Mouse (Mus musculus): ENCODE results near the gene Gsto2. TPM values are rescaled to one million over a fixed set of nuclear protein-coding genes. Genes with fewer than 3 reads are reported as not detected.

Gene Gsto2
- total RNA-seq, 2 experiments from 2014 or later: 1.3 to 1.9 TPM

DNA sequence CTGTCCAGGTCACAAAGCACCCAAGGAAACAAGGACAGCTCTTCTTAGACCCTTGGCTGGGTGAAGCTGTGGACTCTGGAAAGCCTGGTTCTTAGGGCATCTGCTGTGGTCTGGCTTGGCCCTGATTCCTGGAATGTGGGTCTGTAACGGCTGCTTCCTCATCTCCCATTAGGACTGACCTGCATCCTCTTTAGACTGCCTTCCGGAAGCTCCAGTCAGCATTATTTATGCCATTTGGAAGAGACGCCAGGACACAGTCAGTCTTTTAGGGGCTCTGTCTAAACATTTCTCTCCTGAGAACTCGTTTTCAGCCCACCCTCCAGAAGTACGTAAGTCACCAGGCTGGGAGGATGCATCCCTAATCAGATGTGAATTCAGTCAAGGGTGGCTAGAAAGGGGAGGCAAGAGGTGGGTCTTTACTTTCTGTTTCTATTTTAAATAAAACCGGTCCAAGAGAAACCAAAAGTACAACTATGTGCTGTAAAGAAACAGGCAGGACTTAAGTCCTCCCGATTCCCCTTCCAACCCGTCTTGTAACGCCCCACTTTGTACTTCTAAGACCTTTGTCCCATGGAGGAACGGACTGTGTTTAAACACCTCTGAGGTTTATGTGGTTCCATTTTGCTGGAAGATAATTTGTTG is 25.3 kb downstream of the Gsto2 start:
- no peak for DNase-seq (ENCODE audit: low spot score in 2 of 2)

DNA sequence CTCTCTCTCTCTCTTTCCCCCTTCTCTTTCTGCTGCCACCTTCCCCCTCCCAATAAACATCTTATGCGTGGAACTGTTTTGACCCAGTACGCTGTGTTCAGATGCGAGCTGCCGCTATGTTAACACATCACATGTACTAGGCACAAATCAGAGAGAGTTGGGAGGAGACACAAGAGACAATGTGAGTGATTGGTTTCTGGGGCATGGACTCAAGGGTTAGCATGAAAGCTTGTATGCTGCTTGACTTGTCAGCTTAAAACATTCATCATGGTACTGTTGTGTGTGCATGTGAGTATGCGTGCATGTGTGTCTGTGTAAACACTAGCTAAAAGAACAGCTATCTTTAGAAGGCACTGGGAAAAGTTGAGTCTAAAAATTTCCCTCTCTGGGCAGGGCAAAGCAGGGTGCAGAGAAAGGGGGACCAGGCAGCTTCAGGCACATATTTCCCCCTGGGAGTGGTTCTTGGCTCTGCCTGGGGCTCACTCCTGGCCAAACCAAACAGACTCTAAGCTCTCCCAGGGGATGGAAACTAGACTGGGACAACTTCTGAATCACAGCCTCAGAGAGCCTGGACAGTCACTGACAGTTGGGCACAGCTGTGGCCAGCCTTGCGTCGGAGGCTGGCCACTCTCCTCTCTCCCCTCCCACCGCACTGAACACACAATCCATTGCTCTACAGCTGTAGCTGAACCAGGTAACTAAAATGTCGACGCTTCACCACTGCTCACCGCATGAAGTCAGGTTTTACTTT is 26.4 kb downstream of the Gsto2 start:
- no peak for DNase-seq (ENCODE audit: low spot score in 2 of 2)

DNA sequence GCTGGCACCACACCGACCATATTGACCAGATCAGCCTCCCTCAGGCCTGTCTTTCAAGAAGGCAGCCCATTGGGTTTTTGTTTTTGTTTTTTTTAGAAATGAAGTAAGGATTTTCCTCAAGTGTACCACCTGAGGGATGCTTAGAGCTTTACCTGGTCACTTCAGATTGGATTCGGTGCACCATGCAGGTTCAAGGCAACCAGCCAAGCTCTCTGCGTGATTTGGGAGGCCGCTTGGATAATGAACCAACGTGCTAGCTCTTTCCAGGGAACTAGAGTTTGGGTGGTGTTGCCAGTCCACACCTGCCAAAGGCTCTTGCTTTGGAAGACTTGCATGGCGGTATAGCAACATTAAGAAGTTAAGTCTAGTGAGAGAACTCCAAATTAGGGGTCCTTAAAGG is 27.8 kb downstream of the Gsto2 start:
- DNase-seq (ENCODE audit: low spot score in 2 of 2): no peak

DNA sequence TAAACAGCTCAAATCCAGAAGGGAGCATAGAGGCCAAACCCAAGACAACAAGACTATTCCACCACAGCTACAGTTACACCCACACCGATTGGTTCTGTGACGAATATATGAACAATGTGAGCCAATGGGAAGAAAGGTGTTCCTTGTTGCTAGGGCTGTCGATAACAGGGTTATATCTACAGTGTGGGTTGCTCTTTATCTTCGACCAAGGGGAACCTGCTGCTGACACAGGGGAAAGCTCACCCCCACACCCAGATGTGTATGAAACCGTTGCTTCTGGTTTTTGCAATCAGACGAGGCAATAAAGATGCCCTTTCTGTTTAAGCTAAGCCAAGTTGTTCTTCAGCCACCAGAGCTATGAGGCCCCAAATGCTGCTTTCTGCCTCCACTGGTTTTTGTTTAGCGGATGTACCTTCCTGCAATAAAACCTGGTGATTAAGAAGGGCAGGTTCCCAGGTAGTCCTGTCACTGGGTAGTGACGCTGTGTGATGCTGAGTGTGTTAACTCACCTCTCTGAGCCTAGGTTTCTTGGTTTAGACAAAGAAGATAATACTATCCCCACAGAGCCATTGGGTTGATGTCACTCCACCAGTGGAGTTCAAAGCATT is 33.2 kb downstream of the Gsto2 start:
- no peak for DNase-seq (ENCODE audit: low spot score in 2 of 2)

DNA sequence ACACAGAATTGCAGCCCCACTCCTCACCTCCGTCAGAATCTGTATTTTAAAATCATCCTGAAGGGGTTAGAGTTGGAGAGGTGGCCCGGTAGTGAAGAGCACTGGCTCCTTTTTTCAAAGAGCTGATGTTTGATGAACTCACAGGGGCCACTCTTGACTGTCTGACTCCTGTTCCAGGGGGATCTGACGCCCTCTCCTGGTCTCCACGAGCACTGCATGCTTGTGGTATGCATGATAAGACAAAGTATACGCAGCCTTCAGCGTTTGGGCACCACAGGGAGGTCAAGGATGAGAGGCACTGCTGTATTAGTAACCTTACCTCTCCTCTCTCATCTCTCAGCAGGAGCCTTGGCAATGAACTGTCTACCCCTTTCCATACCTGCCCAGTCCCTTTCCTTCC is 34.7 kb downstream of the Gsto2 start:
- no peak for DNase-seq (ENCODE audit: low spot score in 2 of 2)

DNA sequence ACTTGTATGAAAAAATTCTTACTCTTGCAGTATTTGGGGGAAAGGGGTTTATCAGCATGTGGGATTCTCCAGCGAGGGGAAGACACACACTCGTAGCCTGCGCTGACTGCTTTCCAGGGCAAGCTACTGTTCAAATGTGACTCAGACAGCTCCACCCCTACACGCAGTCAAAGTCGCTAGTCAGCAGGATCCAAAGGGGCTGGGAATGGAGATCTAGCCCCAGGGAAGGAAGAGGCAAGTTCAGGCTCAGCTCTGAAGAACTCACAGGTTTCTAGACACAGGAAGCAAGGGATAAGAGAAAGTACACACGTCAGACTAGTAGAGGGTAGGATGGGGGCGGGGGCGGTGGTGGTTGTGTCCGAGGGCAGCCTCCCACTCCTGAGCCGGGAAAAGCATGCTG is 35.2 kb downstream of the Gsto2 start:
- DNase-seq (ENCODE audit: low spot score in 2 of 2): no peak

DNA sequence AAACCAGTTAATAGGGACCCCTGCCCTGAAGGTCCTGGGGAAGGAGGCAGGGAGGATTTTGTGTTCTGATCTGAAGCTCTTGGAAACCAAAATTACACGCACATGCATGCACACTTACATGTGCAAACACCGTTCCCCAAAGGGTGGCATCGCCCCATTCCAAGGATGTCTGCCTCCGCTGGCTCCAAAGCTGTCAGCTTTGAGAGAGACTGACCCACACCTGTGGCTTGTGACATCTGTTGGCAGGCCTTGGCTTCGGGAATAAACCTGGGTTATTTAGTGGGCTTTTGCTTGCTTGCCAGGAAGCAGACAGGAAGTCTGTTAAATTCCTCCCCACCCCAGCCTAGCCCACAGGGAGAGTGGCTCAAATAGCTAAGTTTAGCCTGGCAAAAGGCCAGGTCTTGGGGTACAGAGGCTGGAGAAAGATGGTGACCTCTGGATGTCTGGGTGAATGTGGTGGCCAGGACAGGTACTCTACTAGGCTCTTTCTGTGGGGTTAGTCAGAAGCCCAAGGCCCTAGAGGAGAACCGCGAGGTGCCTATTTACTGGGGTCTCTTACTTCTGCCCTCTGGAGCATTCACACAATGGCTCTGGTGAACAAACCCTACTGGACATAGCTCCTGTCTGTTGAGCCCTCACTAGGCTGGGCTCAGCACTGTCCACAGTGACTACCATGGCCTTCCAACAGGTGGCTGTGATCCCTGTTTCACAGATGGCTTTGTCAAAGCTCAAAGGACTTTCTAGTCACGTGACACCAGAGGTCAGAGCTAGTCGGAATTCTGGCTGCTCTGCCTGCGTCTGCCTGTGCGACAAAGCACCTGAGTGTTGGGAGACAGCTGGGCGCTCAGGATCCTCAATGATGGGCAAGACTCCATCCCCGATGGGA is 37.2 kb downstream of the Gsto2 start:
- DNase-seq (ENCODE audit: low spot score in 2 of 2): no peak

DNA sequence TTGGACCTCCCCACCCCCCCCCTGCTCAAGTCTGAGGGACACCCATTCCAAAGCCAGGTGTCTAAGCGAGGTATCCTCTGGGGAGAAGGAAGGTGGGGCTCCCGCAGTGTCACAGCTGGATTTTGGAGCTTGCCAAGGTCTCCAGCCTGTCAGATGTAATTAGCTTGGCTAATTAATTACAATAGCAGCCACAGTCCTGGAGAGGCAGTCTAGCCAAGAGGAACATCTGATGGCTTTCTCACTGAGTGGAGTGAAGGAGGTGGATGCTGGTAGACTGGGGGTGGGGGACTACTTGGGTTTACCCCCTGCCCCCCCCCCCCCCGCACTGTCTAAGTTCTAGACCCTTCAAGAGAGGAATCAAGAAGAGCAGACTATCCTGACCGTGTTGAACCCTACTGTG is 38.3 kb downstream of the Gsto2 start:
- no peak for DNase-seq (ENCODE audit: low spot score in 2 of 2)

DNA sequence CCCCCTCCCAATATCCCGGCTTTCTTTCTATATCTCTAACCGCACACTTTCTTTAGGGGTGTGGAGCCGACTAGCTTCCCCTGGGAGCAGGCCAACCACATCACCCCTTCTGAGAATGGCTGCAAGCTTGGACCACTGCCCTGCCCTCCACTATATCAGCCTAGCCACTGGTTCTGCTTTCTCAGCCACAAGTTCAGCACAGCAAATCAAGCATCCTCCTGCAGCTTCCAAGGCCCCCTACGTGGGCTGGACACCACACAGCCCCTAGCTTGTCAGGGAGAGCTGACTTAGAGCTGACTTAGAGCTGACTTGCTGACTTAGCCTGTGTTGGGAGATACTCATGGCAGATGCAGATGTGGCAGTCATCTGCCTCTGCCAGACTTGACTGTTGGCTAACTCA is 39.7 kb downstream of the Gsto2 start:
- no peak for DNase-seq (ENCODE audit: low spot score in 2 of 2)

DNA sequence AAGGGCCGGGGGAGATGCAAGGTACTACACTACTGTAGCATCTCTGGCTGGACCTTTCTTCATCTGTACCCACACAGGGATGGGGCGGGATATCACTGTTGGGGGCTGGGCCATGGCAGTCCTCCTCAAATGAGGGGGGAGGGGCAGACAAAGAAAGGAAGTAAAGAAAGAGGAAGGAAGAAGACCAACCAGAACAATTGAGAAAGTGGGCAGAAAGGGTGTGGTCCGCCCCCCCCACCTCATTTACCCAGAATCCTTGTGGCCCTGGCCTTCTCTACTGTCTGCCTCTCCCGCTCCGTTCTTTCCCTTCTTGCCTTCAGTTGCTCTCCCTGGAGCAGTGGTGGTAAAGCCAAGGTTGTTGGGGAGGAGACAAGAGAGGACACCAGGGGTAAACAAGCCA is 40.3 kb downstream of the Gsto2 start:
- no peak for DNase-seq (ENCODE audit: low spot score in 2 of 2)

DNA sequence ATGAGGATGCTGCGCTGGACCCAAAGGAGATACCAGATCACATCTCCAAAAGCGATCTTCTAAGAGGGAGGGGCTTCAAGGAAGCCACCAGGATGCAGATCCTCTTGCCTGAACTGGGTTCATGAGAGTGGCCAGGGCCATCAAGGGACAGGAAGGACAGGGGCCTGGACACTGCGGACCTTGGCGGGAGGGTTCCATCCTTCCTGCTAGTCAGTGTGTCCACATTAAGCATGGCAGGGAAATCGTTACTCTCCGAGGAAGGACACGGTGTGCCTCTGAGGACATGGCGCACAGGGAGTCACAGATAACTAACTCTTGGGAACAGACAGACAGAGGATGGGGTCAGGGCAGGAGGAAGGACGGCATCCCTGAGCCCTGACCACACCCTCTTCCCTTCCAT is 42.3 kb downstream of the Gsto2 start:
- no peak for DNase-seq (ENCODE audit: low spot score in 2 of 2)

DNA sequence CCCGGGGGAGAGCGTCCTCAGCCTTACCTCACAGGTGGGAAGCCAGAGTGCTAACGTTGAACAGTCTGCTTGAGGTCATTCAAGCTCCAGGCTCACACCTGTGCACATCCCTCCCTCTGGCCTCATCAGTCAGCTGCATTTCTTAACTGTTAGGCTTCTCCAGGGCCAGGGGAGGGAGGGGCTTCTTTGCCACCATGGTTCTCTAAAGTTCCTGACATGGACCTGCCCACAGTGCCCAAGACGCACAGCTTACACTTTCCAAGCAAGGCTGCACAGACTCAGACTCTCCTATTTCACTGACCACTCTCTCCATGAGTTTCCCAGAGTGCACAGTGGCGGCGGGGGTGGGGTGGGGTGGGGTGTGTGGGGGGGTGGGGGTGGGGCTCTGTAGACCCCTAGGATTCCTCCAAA is 43.6 kb downstream of the Gsto2 start:
- no peak for DNase-seq (ENCODE audit: low spot score in 2 of 2)

DNA sequence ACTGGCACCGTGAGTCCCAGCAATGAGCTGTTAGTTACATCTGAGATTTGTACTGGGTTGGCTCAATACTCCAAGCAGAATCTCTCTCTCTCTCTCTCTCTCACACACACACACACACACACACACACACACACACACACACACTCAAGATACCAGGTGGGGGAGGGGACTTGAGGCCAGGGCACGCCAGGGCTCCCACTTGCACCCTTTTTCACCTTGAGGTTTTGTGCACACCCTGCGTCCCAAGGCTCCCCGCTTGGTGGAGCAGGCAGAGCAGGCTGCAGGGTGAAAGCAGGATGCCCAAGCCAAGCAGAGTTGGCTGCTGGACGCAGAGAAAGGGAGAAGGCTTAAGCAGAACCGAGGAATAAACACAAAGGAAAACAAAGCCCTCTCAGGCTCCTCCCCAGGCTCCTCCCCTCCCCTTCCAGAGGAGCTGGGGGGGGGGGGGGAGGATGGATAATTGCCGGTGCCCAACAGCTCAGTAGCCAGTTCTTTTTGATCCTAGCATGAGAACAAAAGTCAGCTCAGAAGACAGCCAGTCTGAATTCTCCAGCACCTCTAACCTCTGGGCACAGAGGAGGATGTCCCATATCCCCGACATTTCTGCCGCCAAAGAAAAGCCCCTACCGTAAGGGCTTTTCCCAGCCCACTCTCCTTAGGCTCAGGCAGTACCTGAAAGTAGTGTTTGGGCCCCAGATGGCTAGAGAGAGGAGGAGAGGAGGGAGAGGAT is 44.2 kb downstream of the Gsto2 start:
- DNase-seq (ENCODE audit: low spot score in 2 of 2): no peak

DNA sequence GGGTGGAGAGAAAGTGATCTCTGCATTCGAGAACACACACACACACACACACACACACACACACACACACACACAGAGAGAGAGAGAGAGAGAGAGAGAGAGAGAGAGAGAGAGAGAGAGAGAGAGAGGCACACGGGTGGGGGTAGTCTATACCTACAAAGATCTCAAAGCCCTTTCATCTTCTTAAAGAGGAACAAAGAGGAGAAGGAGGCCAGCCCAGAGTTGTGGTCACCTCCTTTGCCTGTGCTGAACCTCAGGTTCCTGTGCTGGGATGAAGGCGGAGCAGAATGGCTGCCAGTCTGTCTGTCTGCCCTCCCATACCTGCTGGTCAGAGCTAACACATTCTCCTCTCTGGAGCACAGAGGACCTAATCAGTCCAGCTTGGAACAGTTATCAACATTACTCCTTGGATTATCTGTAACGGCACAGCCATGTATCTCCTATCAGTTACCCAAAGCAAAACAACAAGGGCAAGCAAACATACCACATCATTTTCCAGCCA is 44.8 kb downstream of the Gsto2 start:
- DNase-seq (ENCODE audit: low spot score in 2 of 2): no peak

DNA sequence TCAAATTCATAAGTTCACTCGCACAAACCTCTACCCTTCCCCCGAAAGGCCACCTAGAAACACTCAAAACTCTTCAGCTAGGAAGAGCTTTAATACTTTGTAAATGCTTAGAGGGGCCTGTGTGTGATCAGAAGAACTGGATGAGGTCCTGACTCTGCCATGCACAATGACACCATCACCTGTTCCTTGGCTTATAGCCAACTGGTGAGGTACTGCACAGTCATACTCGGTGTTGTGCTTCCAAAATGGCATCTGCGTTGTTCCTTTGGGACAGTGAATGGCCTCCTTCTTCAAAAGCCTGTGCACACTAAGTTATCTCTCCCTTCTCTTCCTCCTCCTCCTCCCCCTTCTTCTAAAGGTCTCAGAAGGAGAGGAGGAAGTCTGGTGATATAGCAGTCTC is 45.4 kb downstream of the Gsto2 start:
- no peak for DNase-seq (ENCODE audit: low spot score in 2 of 2)

DNA sequence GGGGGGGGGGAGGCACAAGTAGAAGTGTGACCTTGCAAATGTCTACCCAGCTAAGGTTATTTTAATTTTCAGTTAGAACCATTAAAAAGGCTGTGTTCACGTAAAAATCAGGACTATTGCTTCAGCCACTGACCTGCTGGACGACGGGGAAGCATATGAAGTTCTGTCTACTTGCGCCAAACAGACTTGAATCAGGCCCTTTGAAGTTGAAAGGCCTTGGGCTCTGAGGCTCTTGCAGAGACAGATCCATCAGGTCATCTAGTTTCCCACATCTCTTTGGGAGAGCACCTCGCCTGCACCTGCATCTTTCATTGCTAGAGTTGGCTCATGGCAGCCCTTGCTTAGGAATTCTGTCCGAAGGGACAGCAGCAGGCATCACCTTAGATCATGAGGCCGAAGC is 48.0 kb downstream of the Gsto2 start:
- DNase-seq (ENCODE audit: low spot score in 2 of 2): no peak

DNA sequence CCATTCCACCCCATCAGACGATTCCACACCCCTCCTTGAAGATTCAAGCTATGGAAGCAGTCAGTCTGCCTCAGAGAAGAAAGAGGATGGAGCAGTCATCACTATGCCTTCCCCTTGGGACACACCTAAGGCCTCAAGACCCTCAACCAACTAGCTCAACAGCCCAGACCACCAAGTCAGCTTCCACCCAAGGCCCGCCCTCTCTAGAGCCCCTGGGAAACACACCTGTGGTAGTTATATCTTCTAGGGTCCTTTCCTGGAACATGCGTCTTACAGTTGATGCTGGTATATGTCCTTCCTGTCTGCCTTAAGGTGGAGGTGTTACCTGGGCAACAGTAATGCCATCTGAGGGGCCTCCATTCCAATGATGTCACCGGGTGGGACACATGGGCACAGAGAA is 48.9 kb downstream of the Gsto2 start:
- DNase-seq (ENCODE audit: low spot score in 2 of 2): no peak

DNA sequence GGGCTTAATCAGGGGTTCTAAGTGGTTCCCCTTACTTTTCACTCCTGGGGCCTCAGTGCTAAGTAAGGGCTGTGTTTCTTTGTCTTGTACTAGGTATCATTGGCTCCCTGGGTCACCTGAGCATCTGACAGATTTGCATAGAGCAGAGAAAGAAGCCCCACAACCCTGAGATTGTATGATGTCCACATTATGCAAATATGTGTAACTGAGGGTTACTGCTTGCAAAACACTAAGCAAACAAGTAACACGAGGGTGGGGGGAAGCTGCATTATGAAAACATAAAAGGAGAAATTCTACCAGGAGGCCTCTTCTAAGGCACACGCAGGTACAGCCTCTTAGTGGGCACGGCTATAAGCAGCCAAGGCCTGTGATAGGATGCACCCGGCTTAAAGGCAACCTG is 49.9 kb downstream of the Gsto2 start:
- DNase-seq (ENCODE audit: low spot score in 2 of 2): no peak

DNA sequence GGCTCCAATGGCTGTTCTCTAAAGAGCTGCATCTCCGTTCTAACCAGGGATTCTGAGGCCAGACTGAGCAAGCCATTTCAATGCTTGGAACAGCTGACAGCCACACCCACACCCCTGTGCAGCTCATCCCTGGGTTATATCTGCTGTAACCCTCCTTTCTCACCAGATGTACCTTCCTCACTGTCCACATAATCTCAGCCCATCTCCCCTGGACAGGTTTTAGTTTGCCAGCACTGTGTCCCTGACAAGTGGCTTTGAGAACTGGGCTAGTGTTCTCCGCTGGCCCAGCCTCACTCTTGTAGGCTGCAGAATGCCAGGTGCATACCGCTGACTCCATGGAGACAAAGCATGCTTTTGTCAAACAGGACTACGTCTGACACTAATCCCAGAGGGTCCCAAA is 52.1 kb downstream of the Gsto2 start:
- DNase-seq (ENCODE audit: low spot score in 2 of 2): no peak

DNA sequence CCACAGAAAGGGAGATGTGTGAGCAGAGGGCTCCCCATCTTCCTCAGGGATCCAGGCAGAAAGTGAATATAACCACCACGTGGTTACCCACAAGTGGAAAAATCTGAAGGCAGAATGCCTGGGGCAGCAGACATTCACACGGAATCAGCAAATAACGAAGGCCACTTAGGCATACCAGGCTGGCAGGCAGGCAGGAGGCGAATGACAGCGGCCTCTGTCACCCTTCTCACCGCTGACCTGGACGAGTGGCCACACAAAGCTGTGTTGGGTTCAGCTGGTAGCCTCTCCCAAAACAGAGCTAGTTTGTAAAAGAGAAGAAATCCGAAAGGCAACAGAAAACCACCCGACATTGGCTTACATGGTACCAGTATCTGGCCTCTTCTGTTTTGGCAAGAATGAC is 52.7 kb downstream of the Gsto2 start:
- no peak for DNase-seq (ENCODE audit: low spot score in 2 of 2)

Measured in gastrocnemius, postnatal 4 days (tissue).